Mouse (Mus musculus) small intestine, adult 2 months (tissue): ENCODE data around the gene Nckipsd. TPM values are rescaled to one million over a fixed set of nuclear protein-coding genes. Genes with fewer than 3 reads are reported as not detected.

Experiments used
- H3K27ac ChIP-seq: fragments of 200-500 bp; 2 replicates; pipeline ENCODE4 v1.5.1; 2012; ENCODE audit warnings: low read depth, low read length, control low read depth, inconsistent platforms; ENCODE audit not compliant: insufficient read depth
- H3K27me3 ChIP-seq: fragments of 200-500 bp; 2 replicates; pipeline ENCODE4 v1.6.1; 2012; ENCODE audit warnings: mild to moderate bottlenecking, moderate library complexity, low read length, inconsistent platforms; ENCODE audit not compliant: control insufficient read depth, insufficient read depth
- H3K36me3 ChIP-seq: fragments of 200-500 bp; 2 replicates; pipeline ENCODE4 v1.6.1; 2012; ENCODE audit warnings: mild to moderate bottlenecking, low read length, control low read depth, inconsistent platforms; ENCODE audit not compliant: control insufficient read depth, insufficient read depth
- H3K4me1 ChIP-seq: fragments of 200-500 bp; 2 replicates; pipeline ENCODE4 v1.6.1; 2012; ENCODE audit warnings: low read length, inconsistent platforms, mixed read lengths; ENCODE audit not compliant: control insufficient read depth, insufficient read depth, insufficient read length
- H3K4me3 ChIP-seq: fragments of 200-500 bp; 2 replicates; pipeline ENCODE4 v1.5.1; 2012; ENCODE audit warnings: low read depth, mild to moderate bottlenecking, control low read depth, inconsistent platforms, low read length, moderate library complexity
- CTCF ChIP-seq: fragments of 200-500 bp; IDR thresholded peaks from 2 replicates; pipeline ENCODE4 v1.5.1; 2012; ENCODE audit warnings: low read depth, mild to moderate bottlenecking, control low read depth, inconsistent platforms, low read length, moderate library complexity, mixed read lengths; ENCODE audit not compliant: insufficient replicate concordance, insufficient read length; ENCODE audit errors: extremely low read depth
- POLR2A ChIP-seq: fragments of 200-500 bp; IDR thresholded peaks from 2 replicates; pipeline ENCODE4 v1.6.1; 2012; ENCODE audit warnings: low read depth, mild to moderate bottlenecking, control low read depth, inconsistent platforms, low read length, moderate library complexity
- WGBS: fragments of 180-500 bp; shearing (Covaris S2); methylation state at CpG from one replicate; pipeline ENCODE4 v1.1.7; 2018; 5-methylcytosine and 5-hydroxymethylcytosine counted together
- polyA plus RNA-seq: library from polyadenylated mRNA; depleted of rRNA; stranded (reverse); fragments of >200 nt; gene quantifications from 2 replicates; pipeline ENCODE4 v1.2.3, GENCODE M21; 2012

Nckipsd gene
- polyA plus RNA-seq, 1 experiment = 13.5 TPM

GRCm38 (mm10) chr9:108798508-108799075 lies 9.6 kb upstream of the Nckipsd start:
- Histone ChIP-seq H3K27ac (peak overlapping the region; percentile 52; the same call in 1 of the 2 replicates), H3K4me3 (no peak overlapping the region), H3K4me1 (peaks cover 18% of the 10 kb centered on the region), H3K27me3 (no peaks in the 10 kb centered on the region), H3K36me3 (peaks cover 36% of the 10 kb centered on the region)
- 40% methylated on average over 5 of the region's 5 CpGs for WGBS
- TF ChIP-seq POLR2A (no peak), CTCF (no peak)

- Histone ChIP-seq H3K27me3 (no peaks in the 10 kb centered on the region), H3K4me1 (peaks cover 17% of the 10 kb centered on the region), H3K4me3 (no peak overlapping the region), H3K27ac (peak overlapping the region; percentile 66), H3K36me3 (peaks cover 44% of the 10 kb centered on the region)
- TF ChIP-seq CTCF = no peak
- no peak for TF ChIP-seq POLR2A
- 27% methylated on average over 3 of the region's 3 CpGs for WGBS
Measured at GRCm38 (mm10) chr9:108799564-108799963, 8.6 kb upstream of the Nckipsd start.

GRCm38 (mm10) chr9:108805768-108806167 lies 2.4 kb upstream of the Nckipsd start:
- no peak overlapping the region for H3K27ac ChIP-seq
- H3K27me3 ChIP-seq = no peaks in the 10 kb centered on the region
- H3K4me3 ChIP-seq = no peak overlapping the region
- WGBS = 88% methylated on average over 8 of the region's 8 CpGs
- H3K4me1 ChIP-seq = peaks cover 7% of the 10 kb centered on the region; the same call in 1 of the 2 replicates
- TF ChIP-seq CTCF (no peak), POLR2A (no peak)
- peaks cover 35% of the 10 kb centered on the region for H3K36me3 ChIP-seq

- Histone ChIP-seq H3K4me1 (peaks cover 7% of the 10 kb centered on the region; the same call in 1 of the 2 replicates), H3K4me3 (no peak overlapping the region)
Measured at GRCm38 (mm10) chr9:108806379-108806778, 1.8 kb upstream of the Nckipsd start.

GRCm38 (mm10) chr9:108806831-108807230 lies 1.3 kb upstream of the Nckipsd start:
- Histone ChIP-seq H3K27ac (no peak overlapping the region), H3K4me1 (peaks cover 7% of the 10 kb centered on the region; the same call in 1 of the 2 replicates), H3K4me3 (no peak overlapping the region), H3K36me3 (peaks cover 34% of the 10 kb centered on the region), H3K27me3 (no peaks in the 10 kb centered on the region)
- WGBS = 94% methylated on average over 1 of the region's 1 CpGs
- TF ChIP-seq CTCF = no peak
- no peak for TF ChIP-seq POLR2A

More at GRCm38 (mm10) chr9:108806379-108806778, 1.8 kb upstream of the Nckipsd start:
- Histone ChIP-seq H3K27me3 (no peaks in the 10 kb centered on the region), H3K27ac (no peak overlapping the region), H3K36me3 (peaks cover 33% of the 10 kb centered on the region)
- no peak for TF ChIP-seq POLR2A
- TF ChIP-seq CTCF = no peak

- 40% methylated on average over 5 of the region's 5 CpGs for WGBS
- H3K36me3 ChIP-seq = peaks cover 36% of the 10 kb centered on the region
- H3K27ac ChIP-seq = no peak overlapping the region
Measured at GRCm38 (mm10) chr9:108807674-108808073, 494 bp upstream of the Nckipsd start.

GRCm38 (mm10) chr9:108809188-108809587 lies 1.0 kb downstream of the Nckipsd start:
- H3K4me1 ChIP-seq = peaks cover 7% of the 10 kb centered on the region; the same call in 1 of the 2 replicates
- no peak overlapping the region for H3K27ac ChIP-seq
- peak overlapping the region; percentile 86; the same call in 1 of the 2 replicates for H3K4me3 ChIP-seq
- WGBS = 62% methylated on average over 5 of the region's 5 CpGs
- TF ChIP-seq CTCF = no peak
- no peak for TF ChIP-seq POLR2A
- H3K27me3 ChIP-seq = no peaks in the 10 kb centered on the region
- H3K36me3 ChIP-seq = peaks cover 39% of the 10 kb centered on the region

More at GRCm38 (mm10) chr9:108807674-108808073, 494 bp upstream of the Nckipsd start:
- 0 out of 2 replicates have a peak, but pooled peaks have one; percentile 0 for TF ChIP-seq POLR2A
- TF ChIP-seq CTCF = no peak
- peaks cover 7% of the 10 kb centered on the region; the same call in 1 of the 2 replicates for H3K4me1 ChIP-seq
- no peak overlapping the region for H3K4me3 ChIP-seq
- no peaks in the 10 kb centered on the region for H3K27me3 ChIP-seq
